Mouse (Mus musculus): Measurements from ENCODE around the gene N4bp2l1. TPM values are rescaled to one million over a fixed set of nuclear protein-coding genes. Genes with fewer than 3 reads are reported as not detected.

N4bp2l1 gene
- polyA plus RNA-seq, 1 experiment from 2014 or later, result 5.2 TPM

DNA sequence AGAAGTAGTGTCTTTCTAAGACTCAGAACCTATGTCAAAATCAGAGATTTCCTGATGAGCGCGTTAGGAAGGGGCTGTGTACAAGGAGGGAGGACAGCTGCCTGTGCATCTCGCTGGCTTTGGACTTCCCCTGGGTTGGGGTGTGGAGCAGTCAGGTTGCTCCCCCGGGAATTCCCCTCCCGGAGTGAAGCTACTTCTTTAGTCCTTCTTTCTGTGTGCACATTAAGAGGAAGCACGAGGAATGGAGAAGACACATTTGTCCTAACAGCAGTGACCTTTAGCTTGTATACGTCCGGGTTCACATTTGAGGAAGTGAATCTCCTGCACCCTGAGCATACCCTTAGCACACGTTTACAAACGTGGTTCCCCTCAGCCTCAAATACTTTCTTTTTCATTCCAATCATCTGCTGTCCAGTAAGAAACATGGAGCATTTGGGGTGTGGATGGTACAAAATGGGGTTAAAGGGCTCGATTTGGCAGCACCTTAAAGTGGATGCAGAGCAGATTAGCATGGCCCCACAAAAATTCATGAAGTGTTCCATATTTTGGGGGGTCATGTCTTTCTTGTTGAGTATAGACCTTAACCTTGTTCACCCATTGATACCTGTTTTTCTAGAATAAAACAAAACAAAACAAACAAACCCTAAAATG is 1.5 kb downstream of the N4bp2l1 start:
- Histone ChIP-seq H3K4me2 (no peak overlapping the region), H3K9me3 (no peaks in the 10 kb centered on the region)

DNA sequence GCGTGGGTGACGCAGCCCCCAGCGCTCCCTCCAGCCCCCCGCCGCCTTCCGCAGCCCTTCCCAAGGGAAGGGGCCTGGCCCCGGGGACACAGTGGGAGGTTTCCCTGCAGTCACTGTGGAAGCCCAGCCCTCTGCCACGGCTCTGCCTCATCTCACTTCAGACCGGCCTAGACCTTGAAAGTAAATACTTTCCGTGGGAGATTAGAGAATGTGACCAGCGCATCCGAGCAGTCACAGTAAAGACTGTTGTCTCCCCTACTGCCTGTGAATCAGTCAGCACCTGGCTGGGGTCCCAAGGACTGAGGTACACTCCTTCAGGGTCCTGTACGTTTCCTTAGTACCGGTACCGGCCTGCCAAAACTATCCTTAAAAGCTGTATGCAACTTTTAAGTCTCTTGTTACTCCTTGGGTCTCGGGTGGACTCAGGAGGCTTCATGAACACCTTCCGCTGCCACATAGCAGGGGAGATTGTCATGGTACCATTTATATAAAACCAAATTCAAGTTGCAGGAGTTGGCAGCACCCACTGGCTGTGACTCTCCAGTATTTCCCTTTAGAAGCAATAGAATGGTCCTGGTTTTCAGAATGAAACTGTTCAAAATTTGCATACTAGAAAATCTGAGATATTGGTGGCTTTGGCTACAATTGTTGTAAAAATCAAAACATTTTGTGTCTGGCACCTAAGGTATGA is 2.2 kb downstream of the N4bp2l1 start:
- H3K9ac ChIP-seq, result peak overlapping the region; percentile 58; the same call in 1 of the 2 replicates
- H3K36me3 ChIP-seq, result no peaks in the 10 kb centered on the region
- H3K4me2 ChIP-seq, result peak overlapping the region; percentile 100
- H3K4me1 ChIP-seq, result peaks cover 15% of the 10 kb centered on the region
- H3K4me3 ChIP-seq, result peak overlapping the region; percentile 82
- H3K27ac ChIP-seq, result no peak overlapping the region
- H3K9me3 ChIP-seq, result no peaks in the 10 kb centered on the region
- peaks cover 34% of the 10 kb centered on the region for H3K27me3 ChIP-seq
- 5% methylated on average over 17 of the region's 17 CpGs for WGBS
- peak; percentile 56; the same call in 1 of the 2 replicates for ATAC-seq (ENCODE audit: insufficient number of reproducible peaks, low FRiP score, low TSS enrichment, low read depth)

More for the DNA sequence above, 1.5 kb downstream of the N4bp2l1 start:
- Histone ChIP-seq H3K9ac (no peak overlapping the region), H3K27ac (no peak overlapping the region), H3K27me3 (peaks cover 34% of the 10 kb centered on the region), H3K4me3 (no peak overlapping the region), H3K36me3 (no peaks in the 10 kb centered on the region), H3K4me1 (peaks cover 21% of the 10 kb centered on the region)
- ATAC-seq (ENCODE audit: insufficient number of reproducible peaks, low FRiP score, low TSS enrichment, low read depth), result no peak
- 59% methylated on average over 11 of the region's 11 CpGs for WGBS

DNA sequence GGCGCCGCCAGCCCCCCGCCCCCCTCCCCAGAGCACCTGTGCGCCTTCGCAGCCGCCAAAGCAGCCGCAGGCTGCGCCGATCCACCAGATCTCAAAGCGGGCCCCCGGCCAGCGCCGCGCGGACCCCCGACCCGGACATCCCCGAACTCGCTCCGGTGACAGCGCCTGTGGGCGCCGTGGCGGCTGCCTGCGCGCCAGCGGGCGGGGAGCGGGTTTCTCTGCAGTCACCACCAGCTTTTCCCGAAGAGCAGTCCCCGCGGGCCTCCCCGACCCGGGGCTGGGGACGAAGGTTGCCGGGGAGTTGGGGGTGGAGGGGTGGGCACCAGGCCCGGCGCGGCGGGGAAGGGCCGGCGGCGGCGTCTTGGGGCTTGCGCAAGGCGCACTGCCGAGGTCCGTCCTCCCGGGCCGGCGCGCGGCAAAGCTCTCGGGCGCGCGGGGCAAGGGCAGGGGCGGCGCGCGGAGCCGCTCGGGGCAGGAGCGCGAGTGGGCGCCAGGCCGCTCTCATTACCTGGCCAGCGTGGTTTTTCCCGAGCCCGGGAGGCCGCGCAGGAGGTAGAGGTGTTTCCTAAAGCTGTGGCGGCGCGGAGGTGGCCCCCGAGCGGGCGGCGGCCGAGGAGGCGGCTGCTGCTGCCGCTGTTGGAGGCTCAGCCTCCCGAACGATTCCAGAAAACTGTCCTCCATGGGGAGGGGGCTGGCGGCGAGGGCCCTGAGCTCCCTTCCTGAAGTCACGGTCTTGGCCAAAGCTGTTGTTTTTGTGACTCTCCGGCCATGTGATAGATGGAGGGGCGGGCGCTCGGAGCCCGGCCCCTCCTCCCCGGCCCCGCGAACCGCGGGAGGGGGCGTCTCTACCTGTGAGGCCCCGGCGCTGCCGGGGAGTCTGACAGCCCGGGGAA is 3.0 kb downstream of the N4bp2l1 start:
- Histone ChIP-seq H3K4me1 (peaks cover 15% of the 10 kb centered on the region), H3K27ac (no peak overlapping the region), H3K9ac (peak overlapping the region; percentile 58), H3K27me3 (peaks cover 34% of the 10 kb centered on the region), H3K9me3 (no peaks in the 10 kb centered on the region), H3K4me2 (peak overlapping the region; percentile 100), H3K36me3 (no peaks in the 10 kb centered on the region), H3K4me3 (peak overlapping the region; percentile 82)
- ATAC-seq (ENCODE audit: insufficient number of reproducible peaks, low FRiP score, low TSS enrichment, low read depth), result peak; percentile 77
- under 1% methylated on average over 95 of the region's 102 CpGs for WGBS

DNA sequence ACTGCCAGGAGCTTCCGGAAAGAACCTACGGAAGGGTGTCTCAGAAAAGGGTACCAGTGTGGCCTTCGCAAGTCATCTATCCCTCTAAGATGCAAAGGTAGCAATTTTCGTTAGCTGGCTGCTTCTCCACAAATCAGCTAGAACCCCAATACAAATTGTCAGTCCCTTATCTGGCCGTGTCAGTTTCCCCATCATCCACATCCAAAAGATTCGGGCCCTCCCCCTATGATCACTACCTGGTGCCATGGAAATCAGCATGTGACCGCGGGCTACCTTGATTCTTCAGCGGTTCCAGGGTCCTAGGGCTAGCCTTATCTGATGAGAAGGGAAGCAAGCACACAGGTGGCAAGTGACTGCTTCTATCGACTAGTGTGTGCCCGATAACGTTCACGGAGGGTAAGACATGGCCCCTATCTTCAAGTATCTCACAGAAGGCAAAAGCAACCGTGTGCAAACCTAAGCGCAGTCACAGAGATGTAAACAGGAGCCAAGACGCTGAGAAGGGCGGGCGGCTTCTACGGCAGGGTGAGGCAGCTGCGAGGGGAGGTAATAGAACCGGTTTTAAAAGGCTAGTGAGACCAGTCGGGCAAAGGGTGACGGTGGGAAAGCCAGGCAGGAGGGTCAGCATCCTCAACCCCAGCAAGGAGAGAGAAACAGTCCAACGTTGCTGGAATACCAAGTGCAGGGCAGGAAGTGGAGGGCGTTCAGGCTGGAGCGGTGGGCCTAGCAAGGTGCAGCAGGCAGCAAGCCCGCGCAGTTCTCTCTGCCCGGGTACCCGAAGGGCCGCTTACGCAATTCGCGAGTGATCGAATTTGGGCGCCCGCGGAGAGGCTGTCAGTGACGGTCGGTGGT is 3.9 kb downstream of the N4bp2l1 start:
- Histone ChIP-seq H3K27ac (no peak overlapping the region), H3K4me2 (peak overlapping the region; percentile 100), H3K4me3 (peak overlapping the region; percentile 82), H3K4me1 (peaks cover 15% of the 10 kb centered on the region), H3K27me3 (peaks cover 34% of the 10 kb centered on the region), H3K36me3 (no peaks in the 10 kb centered on the region), H3K9me3 (no peaks in the 10 kb centered on the region), H3K9ac (peak overlapping the region; percentile 58)
- ATAC-seq (ENCODE audit: insufficient number of reproducible peaks, low FRiP score, low TSS enrichment, low read depth), result no peak
- 10% methylated on average over 40 of the region's 40 CpGs for WGBS

DNA sequence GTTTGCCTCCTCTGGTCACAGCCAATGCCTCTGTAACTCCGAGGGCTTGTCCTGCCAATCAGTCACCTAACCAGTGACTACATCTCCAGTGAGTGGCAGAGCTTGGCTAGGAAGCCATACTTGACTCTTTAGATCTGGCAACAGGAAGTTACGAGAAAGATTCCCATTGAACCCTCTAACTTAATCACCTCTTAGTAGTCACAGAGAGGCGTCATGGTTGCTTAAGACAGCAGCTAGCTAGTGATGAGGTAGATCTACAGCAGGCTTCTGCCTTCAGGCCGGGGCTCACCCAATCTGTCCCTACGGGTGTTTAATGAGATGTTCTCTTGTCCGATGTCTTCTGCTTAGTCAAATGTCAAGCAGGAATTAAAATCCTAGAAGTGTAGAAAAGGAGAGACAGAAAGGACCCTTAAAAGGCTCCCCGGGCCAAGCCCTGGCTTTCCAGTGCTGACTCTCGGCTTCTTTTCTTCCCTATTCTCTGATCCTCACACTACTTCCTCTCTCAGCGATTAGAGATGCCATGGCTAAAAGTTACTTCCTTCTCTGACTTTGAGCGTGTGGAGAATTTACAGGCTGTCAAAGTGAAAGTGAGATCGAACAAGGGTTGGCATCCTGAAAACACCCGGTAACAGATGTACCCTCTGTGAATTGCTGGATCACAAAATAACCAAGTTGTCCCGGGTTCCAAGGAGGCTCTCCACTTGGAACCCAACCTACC is 4.6 kb downstream of the N4bp2l1 start:
- H3K27me3 ChIP-seq, result peaks cover 34% of the 10 kb centered on the region
- H3K9ac ChIP-seq, result no peak overlapping the region
- H3K4me3 ChIP-seq, result peak overlapping the region; percentile 82
- no peak overlapping the region for H3K27ac ChIP-seq
- peak overlapping the region; percentile 100; the same call in 1 of the 2 replicates for H3K4me2 ChIP-seq
- no peaks in the 10 kb centered on the region for H3K36me3 ChIP-seq
- H3K4me1 ChIP-seq, result peaks cover 15% of the 10 kb centered on the region
- 67% methylated on average over 13 of the region's 13 CpGs for WGBS
- no peaks in the 10 kb centered on the region for H3K9me3 ChIP-seq
- ATAC-seq (ENCODE audit: insufficient number of reproducible peaks, low FRiP score, low TSS enrichment, low read depth), result no peak

DNA sequence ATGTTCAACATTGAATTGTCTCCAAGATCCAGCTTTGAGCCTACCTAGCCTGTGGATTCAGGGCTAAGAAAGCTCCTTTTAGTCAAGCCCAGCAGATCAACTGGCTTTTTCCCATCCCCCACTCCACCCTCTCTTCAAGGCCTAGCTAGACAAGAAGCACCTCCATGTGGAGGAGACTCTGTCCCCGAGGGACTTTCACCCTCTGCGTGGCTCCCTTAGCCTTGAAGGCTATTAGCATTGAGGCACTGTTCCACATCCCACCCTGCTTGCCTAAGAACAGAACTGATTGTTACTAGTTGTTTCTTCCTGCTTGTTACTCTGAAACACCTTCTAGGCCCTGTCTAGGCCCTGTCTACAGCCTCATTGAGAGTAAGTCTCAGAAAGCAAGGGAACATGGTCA is 7.0 kb downstream of the N4bp2l1 start:
- Histone ChIP-seq H3K27me3 (peaks cover 28% of the 10 kb centered on the region), H3K4me2 (no peak overlapping the region), H3K4me1 (peaks cover 14% of the 10 kb centered on the region), H3K4me3 (no peak overlapping the region), H3K9ac (no peak overlapping the region), H3K27ac (no peak overlapping the region), H3K36me3 (no peaks in the 10 kb centered on the region), H3K9me3 (no peaks in the 10 kb centered on the region)
- no peak for ATAC-seq (ENCODE audit: insufficient number of reproducible peaks, low FRiP score, low TSS enrichment, low read depth)
- 73% methylated on average over 2 of the region's 2 CpGs for WGBS

DNA sequence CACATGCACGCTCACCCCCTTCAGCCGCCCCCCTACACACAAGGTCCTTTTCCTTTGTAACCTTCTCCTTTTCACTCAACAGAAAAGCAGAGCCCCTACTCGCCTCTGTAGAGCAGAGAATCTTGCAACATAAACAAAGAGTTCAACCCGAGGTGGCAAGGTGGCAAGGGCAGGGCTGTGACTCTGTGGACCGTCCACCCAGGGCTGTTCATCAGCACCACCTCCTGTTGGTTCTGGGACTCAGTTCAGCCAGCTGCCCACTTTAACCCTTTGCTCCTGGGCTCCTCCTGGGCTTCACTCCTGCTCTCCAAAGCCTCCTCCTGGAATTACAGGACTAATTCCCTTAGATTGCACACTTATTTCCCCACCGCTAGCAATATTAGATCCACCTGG is 12.7 kb downstream of the N4bp2l1 start:
- 34% methylated on average over 6 of the region's 6 CpGs for WGBS
- H3K27ac ChIP-seq, result no peak overlapping the region
- no peaks in the 10 kb centered on the region for H3K9me3 ChIP-seq
- no peaks in the 10 kb centered on the region for H3K27me3 ChIP-seq
- no peaks in the 10 kb centered on the region for H3K4me1 ChIP-seq
- H3K4me2 ChIP-seq, result no peak overlapping the region
- no peak for ATAC-seq (ENCODE audit: insufficient number of reproducible peaks, low FRiP score, low TSS enrichment, low read depth)
- no peak overlapping the region for H3K4me3 ChIP-seq
- H3K9ac ChIP-seq, result no peak overlapping the region
- H3K36me3 ChIP-seq, result no peaks in the 10 kb centered on the region

DNA sequence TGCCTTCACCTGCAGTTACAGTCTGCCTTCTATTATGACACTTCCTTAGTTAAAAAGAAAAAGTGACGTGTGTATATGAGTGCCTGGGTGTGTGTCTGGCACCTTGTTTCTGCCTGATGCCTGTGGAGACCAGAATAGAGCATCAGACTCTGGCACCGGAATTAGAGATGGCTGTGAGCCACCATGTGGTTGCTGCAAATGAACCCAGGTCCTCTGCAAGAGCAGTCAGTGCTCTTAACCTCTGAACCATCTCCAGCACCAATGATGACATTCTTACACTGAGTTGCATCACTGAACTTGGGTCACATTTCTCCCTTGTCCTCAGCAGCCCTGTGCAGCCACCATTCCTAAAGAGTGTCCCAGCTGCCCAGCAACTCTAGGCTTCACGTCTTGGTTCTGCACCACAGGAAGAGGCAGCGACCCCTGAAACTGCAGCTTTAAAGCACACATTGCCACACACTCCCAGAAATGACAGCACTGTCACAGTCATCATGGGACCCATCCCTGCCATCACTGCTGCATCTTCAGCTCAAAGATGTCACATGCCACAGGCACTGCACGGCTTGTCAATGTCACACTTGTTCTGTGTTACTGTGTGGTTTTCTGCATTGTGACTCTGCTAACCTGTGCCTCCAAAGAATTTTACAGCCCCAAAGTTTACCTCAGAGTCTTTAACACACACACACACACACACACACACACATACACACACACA is 13.2 kb downstream of the N4bp2l1 start:
- Histone ChIP-seq H3K27me3 (no peaks in the 10 kb centered on the region), H3K9me3 (no peaks in the 10 kb centered on the region), H3K4me3 (no peak overlapping the region), H3K36me3 (no peaks in the 10 kb centered on the region), H3K4me1 (no peaks in the 10 kb centered on the region), H3K4me2 (no peak overlapping the region), H3K9ac (no peak overlapping the region), H3K27ac (no peak overlapping the region)
- no peak for ATAC-seq (ENCODE audit: insufficient number of reproducible peaks, low FRiP score, low TSS enrichment, low read depth)
- WGBS, result 64% methylated on average over 5 of the region's 5 CpGs

DNA sequence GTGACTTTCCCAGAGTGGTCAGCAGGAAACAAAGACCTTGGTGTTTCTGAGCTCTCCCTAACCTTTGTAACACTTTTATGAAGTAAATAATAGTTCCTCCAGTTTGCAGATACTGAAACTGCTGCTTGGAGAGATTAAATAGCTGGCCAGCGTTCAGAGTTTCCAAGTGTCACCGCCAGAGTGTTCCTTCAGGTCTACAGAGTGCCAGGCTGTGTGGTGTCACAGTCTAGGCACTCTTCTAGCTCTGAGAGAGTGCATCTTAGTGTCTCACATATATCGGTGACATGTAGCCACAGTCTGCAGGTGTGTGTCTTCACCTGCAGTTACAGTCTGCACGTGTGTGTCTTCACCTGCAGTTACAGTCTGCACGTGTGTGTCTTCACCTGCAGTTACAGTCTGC is 13.8 kb downstream of the N4bp2l1 start:
- H3K27me3 ChIP-seq, result no peaks in the 10 kb centered on the region
- H3K9me3 ChIP-seq, result no peaks in the 10 kb centered on the region
- no peaks in the 10 kb centered on the region for H3K36me3 ChIP-seq
- no peak overlapping the region for H3K4me3 ChIP-seq
- no peaks in the 10 kb centered on the region for H3K4me1 ChIP-seq
- H3K4me2 ChIP-seq, result no peak overlapping the region
- H3K9ac ChIP-seq, result no peak overlapping the region
- 78% methylated on average over 5 of the region's 5 CpGs for WGBS
- no peak overlapping the region for H3K27ac ChIP-seq
- no peak for ATAC-seq (ENCODE audit: insufficient number of reproducible peaks, low FRiP score, low TSS enrichment, low read depth)

DNA sequence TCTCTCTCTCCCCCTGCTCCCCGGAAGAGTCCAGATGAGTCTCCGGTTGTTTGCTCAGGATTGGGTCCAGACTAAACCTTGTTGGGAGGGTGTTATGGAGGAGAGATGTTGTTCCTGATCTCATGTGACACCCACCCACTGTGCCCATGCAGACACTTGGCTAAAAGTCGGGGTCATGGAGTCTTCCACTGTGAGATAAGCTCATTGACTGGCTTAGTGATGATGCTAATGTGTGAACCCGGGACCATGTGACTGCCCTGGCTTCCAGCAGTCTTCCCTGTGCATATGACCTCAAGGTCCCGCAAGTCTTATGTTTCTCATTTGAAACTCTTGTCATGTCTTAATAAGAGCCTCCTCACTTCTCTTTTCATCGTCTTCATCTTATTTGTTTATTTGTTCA is 15.8 kb downstream of the N4bp2l1 start:
- no peak for ATAC-seq (ENCODE audit: insufficient number of reproducible peaks, low FRiP score, low TSS enrichment, low read depth)
- Histone ChIP-seq H3K4me1 (no peaks in the 10 kb centered on the region), H3K4me2 (no peak overlapping the region), H3K27ac (no peak overlapping the region), H3K27me3 (no peaks in the 10 kb centered on the region), H3K9me3 (no peaks in the 10 kb centered on the region), H3K9ac (no peak overlapping the region), H3K4me3 (no peak overlapping the region), H3K36me3 (no peaks in the 10 kb centered on the region)
- WGBS, result 79% methylated on average over 6 of the region's 6 CpGs
